Comparison of ENCODE assay signal across 21 mouse cellular contexts in the genomic region with DNA sequence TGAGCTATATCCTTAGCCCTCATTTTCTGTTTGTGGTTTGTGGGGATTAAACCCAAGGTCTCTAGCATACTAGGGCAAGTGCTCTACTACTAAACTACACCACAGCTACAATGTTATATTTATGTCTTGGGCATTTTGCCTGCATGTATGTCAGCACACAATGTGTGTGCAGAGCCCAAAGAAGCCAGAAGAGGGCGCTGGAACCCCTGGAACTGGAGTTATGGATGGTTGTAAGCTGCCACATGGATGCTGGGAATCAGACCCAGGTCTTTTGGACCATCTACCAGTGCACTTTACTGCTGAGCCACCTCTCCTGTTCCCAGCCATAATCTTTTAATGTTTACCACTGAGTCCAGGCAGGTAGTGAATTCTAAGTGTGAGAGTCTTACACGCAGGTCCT. TPM values are rescaled to one million over a fixed set of nuclear protein-coding genes. Genes with fewer than 3 reads are reported as not detected.
DNase-seq lines count a peak whose midpoint lies in the region; ATAC-seq and TF ChIP-seq lines count a peak whose summit lies in the region.
"Had no signal": no experiment of that assay in that cellular context is flagged by ENCODE, and none has a peak within 500 bp of the region (broad histone marks: within the 10 kb centered on the region; RNA-seq: fewer than 3 reads in every experiment).

No protein-coding gene starts in this region.

- H3K4me3 ChIP-seq in gastrocnemius, adult 2 months = no peak overlapping the region
- no peak overlapping the region for H3K4me3 ChIP-seq in liver, embryonic 14.5 days (ENCODE audit: insufficient read depth in 1 of 2, low read depth in 2 of 2, low read length in 2 of 2)
- H3K4me3 ChIP-seq in liver, embryonic 12.5 days = no peak overlapping the region
- no peak overlapping the region for H3K4me3 ChIP-seq in E14TG2a.4 (replicated peaks; ENCODE audit: low read length)
- no peak overlapping the region for H3K4me3 ChIP-seq in kidney, embryonic 14.5 days (ENCODE audit: low read length)
- H3K4me3 ChIP-seq: heart, embryonic 10.5 days; hindbrain, embryonic 13.5 days; limb, embryonic 10.5 days; liver, embryonic 13.5 days; neural tube, embryonic 13.5 days had no signal

- intact Hi-C loops in gastrocnemius, adult 2 months (cut with DNase I) = no loop called here

- no peaks in the 10 kb centered on the region for H3K9me3 ChIP-seq in liver, embryonic 14.5 days (ENCODE audit: control insufficient read depth, low read length)
- H3K9me3 ChIP-seq in liver, embryonic 12.5 days (replicated peaks) = no peaks in the 10 kb centered on the region
- peaks cover 5% of the 10 kb centered on the region; the same call in 1 of the 2 replicates for H3K9me3 ChIP-seq in E14TG2a.4 (ENCODE audit: low read length)
- no peaks in the 10 kb centered on the region for H3K9me3 ChIP-seq in kidney, embryonic 14.5 days (ENCODE audit: control insufficient read depth, low read length)
- H3K9me3 ChIP-seq: heart, embryonic 10.5 days; hindbrain, embryonic 13.5 days; limb, embryonic 10.5 days; liver, embryonic 13.5 days; neural tube, embryonic 13.5 days had no signal

- TF ChIP-seq CTCF in gastrocnemius, adult 2 months (IDR thresholded peaks at IDR 0.05) = peak; percentile 29; the same call in 1 of the 2 replicates
- TF ChIP-seq CTCF in liver, embryonic 14.5 days (IDR thresholded peaks at IDR 0.05; ENCODE audit: low read depth) = peak; percentile 35
- peak; percentile 56 for TF ChIP-seq CTCF in E14TG2a.4 (conservative IDR thresholded peaks at IDR 0.05; ENCODE audit: low read length)

- no peak overlapping the region for H3K27ac ChIP-seq in gastrocnemius, adult 2 months
- no peak overlapping the region for H3K27ac ChIP-seq in liver, embryonic 14.5 days
- H3K27ac ChIP-seq in liver, embryonic 12.5 days = no peak overlapping the region
- no peak overlapping the region for H3K27ac ChIP-seq in kidney, embryonic 14.5 days (ENCODE audit: low read depth, low read length)
- H3K27ac ChIP-seq: heart, embryonic 10.5 days; hindbrain, embryonic 13.5 days; limb, embryonic 10.5 days; liver, embryonic 13.5 days; neural tube, embryonic 13.5 days had no signal

- no peak for TF ChIP-seq EP300 in liver, embryonic 14.5 days (IDR thresholded peaks at IDR 0.05; ENCODE audit: low read depth)

- no peaks in the 10 kb centered on the region for H3K36me3 ChIP-seq in liver, embryonic 14.5 days (replicated peaks; ENCODE audit: control insufficient read depth, insufficient read depth, low read depth)
- no peaks in the 10 kb centered on the region for H3K36me3 ChIP-seq in liver, embryonic 12.5 days
- H3K36me3 ChIP-seq in E14TG2a.4 (ENCODE audit: insufficient read depth, low read length) = no peaks in the 10 kb centered on the region
- no peaks in the 10 kb centered on the region for H3K36me3 ChIP-seq in kidney, embryonic 14.5 days (ENCODE audit: control insufficient read depth, insufficient read depth, low read length)
- H3K36me3 ChIP-seq: heart, embryonic 10.5 days; hindbrain, embryonic 13.5 days; limb, embryonic 10.5 days; liver, embryonic 13.5 days; neural tube, embryonic 13.5 days had no signal

- 34% methylated on average over 2 of the region's 2 CpGs for WGBS in liver, embryonic 14.5 days (ENCODE audit: insufficient replicate concordance)
- 34% methylated on average over 2 of the region's 2 CpGs for WGBS in liver, embryonic 12.5 days (ENCODE audit: insufficient replicate concordance)
- WGBS in kidney, embryonic 14.5 days = 57% methylated on average over 2 of the region's 2 CpGs

- H3K4me1 ChIP-seq in liver, embryonic 14.5 days (replicated peaks; ENCODE audit: control insufficient read depth in 2 of 2, insufficient read depth in 2 of 2, low read length in 1 of 2) = no peaks in the 10 kb centered on the region
- H3K4me1 ChIP-seq in liver, embryonic 12.5 days = no peaks in the 10 kb centered on the region
- peaks cover 23% of the 10 kb centered on the region for H3K4me1 ChIP-seq in E14TG2a.4 (replicated peaks; ENCODE audit: low read depth, low read length)
- H3K4me1 ChIP-seq in kidney, embryonic 14.5 days (ENCODE audit: control insufficient read depth, insufficient read depth, low read length) = no peaks in the 10 kb centered on the region
- H3K4me1 ChIP-seq: heart, embryonic 10.5 days; hindbrain, embryonic 13.5 days; limb, embryonic 10.5 days; liver, embryonic 13.5 days; neural tube, embryonic 13.5 days had no signal

- H3K4me2 ChIP-seq in liver, embryonic 14.5 days (ENCODE audit: low read depth) = no peak overlapping the region
- H3K4me2 ChIP-seq in liver, embryonic 12.5 days = no peak overlapping the region
- no peak overlapping the region for H3K4me2 ChIP-seq in kidney, embryonic 14.5 days (replicated peaks; ENCODE audit: low read depth, low read length)
- H3K4me2 ChIP-seq: hindbrain, embryonic 13.5 days; liver, embryonic 13.5 days; neural tube, embryonic 13.5 days had no signal

- ATAC-seq in liver, embryonic 14.5 days (ENCODE audit: insufficient read depth) = no peak
- no peak for ATAC-seq in liver, embryonic 12.5 days
- ATAC-seq in kidney, embryonic 14.5 days (ENCODE audit: low FRiP score, low TSS enrichment) = no peak
- ATAC-seq: activated CD4-positive, CD25-positive, alpha-beta regulatory T cell, adult 4 months had no signal

- no peaks in the 10 kb centered on the region for H3K27me3 ChIP-seq in liver, embryonic 14.5 days (ENCODE audit: control insufficient read depth, insufficient read depth, low read length)
- 0 out of 2 replicates have a peak, but pooled peaks cover 3% of the 10 kb centered on the region for H3K27me3 ChIP-seq in liver, embryonic 12.5 days (replicated peaks)
- H3K27me3 ChIP-seq in E14TG2a.4 (ENCODE audit: insufficient read depth, low read length) = no peaks in the 10 kb centered on the region
- no peaks in the 10 kb centered on the region for H3K27me3 ChIP-seq in kidney, embryonic 14.5 days (ENCODE audit: control insufficient read depth, insufficient read depth, low read length)
- H3K27me3 ChIP-seq: neural tube, embryonic 13.5 days had no signal

- no peak overlapping the region for H3K9ac ChIP-seq in liver, embryonic 14.5 days (replicated peaks)
- H3K9ac ChIP-seq in liver, embryonic 12.5 days = no peak overlapping the region
- no peak overlapping the region for H3K9ac ChIP-seq in kidney, embryonic 14.5 days (ENCODE audit: low read depth, low read length)
- H3K9ac ChIP-seq: liver, embryonic 13.5 days; neural tube, embryonic 13.5 days had no signal

- DNase-seq in gastrocnemius, adult 2 months = no peak
- no peak for DNase-seq in gastrocnemius, adult 8-10 months (ENCODE audit: low spot score in 2 of 2)
- DNase-seq in liver, embryonic 14.5 days (ENCODE audit: low read depth in 3 of 3, low spot score in 3 of 3) = no peak
- DNase-seq in R1 (ENCODE audit: low read depth, low spot score) = peak; percentile 69
- DNase-seq: adrenal gland, postnatal 25 days; cerebellum, adult 9-11 months; gastrocnemius, postnatal 14 days; heart, postnatal 14 days; kidney, adult 2 months; liver, embryonic 13.5 days; lung, postnatal 36 days; right cerebral cortex, postnatal 25 days had no signal

RNA-seq across cellular contexts. Expression of gene Epop, which starts 13.2 kb away (rescaled TPM):
- total RNA-seq in gastrocnemius, adult 2 months (2021) = 1 to 10 TPM in 1 of 2 experiments, under 1 TPM in 1; 0.98 to 1.5 TPM
- under 1 TPM; 0.39 to 0.92 (median 0.75) TPM for total RNA-seq in gastrocnemius, adult 8-10 months (2022)
- 0.66 and 0.98 TPM in 2 replicates for polyA plus RNA-seq in liver, embryonic 14.5 days (2012; rRNA removed)
- 0.34 and 0.38 TPM in 2 replicates for polyA plus RNA-seq in liver, embryonic 14.5 days (2014; fragmentation: Nextera tagmentation; extraction: Ambion mirVana)
- 3.6 and 4.1 TPM in 2 replicates for polyA plus RNA-seq in liver, embryonic 12.5 days (2016; fragmentation: Nextera tagmentation; extraction: Ambion mirVana)
- polyA plus RNA-seq in kidney, embryonic 14.5 days (2014; fragmentation: Nextera tagmentation; extraction: Ambion mirVana) = 6.3 and 6.9 TPM in 2 replicates

RNA-seq across cellular contexts. Expression of gene Mllt6, which starts 20.5 kb away (rescaled TPM):
- 10 to 100 TPM; 41.9 to 54.7 TPM for total RNA-seq in gastrocnemius, adult 2 months (2021)
- 10 to 100 TPM; 45.5 to 63.7 (median 51.7) TPM for total RNA-seq in gastrocnemius, adult 8-10 months (2022)
- 1.0 TPM in 2 replicates for polyA plus RNA-seq in liver, embryonic 14.5 days (2012; rRNA removed)
- 0.22 and 0.25 TPM in 2 replicates for polyA plus RNA-seq in liver, embryonic 14.5 days (2014; fragmentation: Nextera tagmentation; extraction: Ambion mirVana)
- polyA plus RNA-seq in liver, embryonic 12.5 days (2016; fragmentation: Nextera tagmentation; extraction: Ambion mirVana) = 0.32 and 0.33 TPM in 2 replicates
- polyA plus RNA-seq in kidney, embryonic 14.5 days (2014; fragmentation: Nextera tagmentation; extraction: Ambion mirVana) = 5.7 and 10.0 TPM in 2 replicates

RNA-seq across cellular contexts. Expression of gene Cisd3, which starts 42.9 kb away (rescaled TPM):
- total RNA-seq in gastrocnemius, adult 2 months (2021) = 100 to 1,000 TPM in 1 of 2 experiments, 10 to 100 TPM in 1; 96.2 to 111 TPM
- 100 to 1,000 TPM; 102 to 119 (median 105) TPM for total RNA-seq in gastrocnemius, adult 8-10 months (2022)
- polyA plus RNA-seq in liver, embryonic 14.5 days (2012; rRNA removed) = 3.0 and 4.9 TPM in 2 replicates
- polyA plus RNA-seq in liver, embryonic 14.5 days (2014; fragmentation: Nextera tagmentation; extraction: Ambion mirVana) = 10.0 and 11.4 TPM in 2 replicates
- polyA plus RNA-seq in liver, embryonic 12.5 days (2016; fragmentation: Nextera tagmentation; extraction: Ambion mirVana) = 12.6 and 14.7 TPM in 2 replicates
- polyA plus RNA-seq in kidney, embryonic 14.5 days (2014; fragmentation: Nextera tagmentation; extraction: Ambion mirVana) = 30.5 and 34.2 TPM in 2 replicates

RNA-seq across cellular contexts. Expression of gene Pcgf2, which starts 57.6 kb away (rescaled TPM):
- 1 to 10 TPM; 1.7 to 2.9 TPM for total RNA-seq in gastrocnemius, adult 2 months (2021)
- total RNA-seq in gastrocnemius, adult 8-10 months (2022) = 1 to 10 TPM; 1.2 to 2.7 (median 1.5) TPM
- 4.4 and 4.9 TPM in 2 replicates for polyA plus RNA-seq in liver, embryonic 14.5 days (2012; rRNA removed)
- polyA plus RNA-seq in liver, embryonic 14.5 days (2014; fragmentation: Nextera tagmentation; extraction: Ambion mirVana) = 1.5 and 1.8 TPM in 2 replicates
- polyA plus RNA-seq in liver, embryonic 12.5 days (2016; fragmentation: Nextera tagmentation; extraction: Ambion mirVana) = 5.0 and 5.1 TPM in 2 replicates
- 19.3 and 23.1 TPM in 2 replicates for polyA plus RNA-seq in kidney, embryonic 14.5 days (2014; fragmentation: Nextera tagmentation; extraction: Ambion mirVana)
- total RNA-seq: monocyte, adult 5-6 weeks had no signal
